Mouse (Mus musculus) MEL-GATA-1-ER (cell line): ENCODE data around the gene Mkln1.
"Not testable (repeated sequence)": the region's sequence is repeated elsewhere in the genome, so short reads cannot be mapped to it uniquely, and the experiment has no call there.

Experiments used
- DNase-seq: peaks from one replicate; pipeline ENCODE4 v3.0.0-alpha.2; 2012; ENCODE audit warnings: low read depth; ENCODE audit errors: extremely low read depth

The Mkln1 gene

DNA sequence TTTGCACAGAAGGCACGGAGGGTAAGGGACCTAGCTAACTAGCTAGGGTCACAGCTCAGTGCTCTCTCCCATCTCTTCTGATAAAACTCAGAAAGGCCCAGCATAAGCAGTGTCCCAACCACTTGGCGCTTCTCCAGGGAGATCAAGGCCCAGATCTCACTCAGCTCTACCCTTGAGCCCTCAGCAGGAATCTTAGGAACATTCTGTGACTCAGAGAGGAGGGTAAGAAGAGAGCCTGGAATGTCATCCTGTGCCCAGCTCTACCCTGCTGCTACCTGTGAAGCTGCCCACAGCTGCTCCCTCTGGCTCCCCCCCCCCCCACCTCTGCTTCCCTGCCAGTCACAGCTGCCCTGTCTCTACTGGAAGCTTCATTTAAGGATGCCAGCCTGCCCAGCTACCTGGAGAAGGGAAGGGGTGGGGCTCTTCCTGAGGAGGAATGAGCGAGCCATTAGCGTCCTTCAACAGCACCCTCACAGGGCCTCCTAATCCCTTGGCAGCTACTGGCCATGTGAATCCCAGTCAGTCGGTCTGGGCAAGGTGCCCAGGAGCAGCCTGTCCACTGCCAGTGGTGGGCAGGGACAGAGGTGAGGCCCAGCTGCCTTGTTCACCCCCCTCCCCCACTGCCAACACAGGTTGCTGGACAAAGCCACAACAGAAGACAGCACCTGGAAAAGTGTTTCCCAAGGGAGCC, 151.0 kb downstream of the Mkln1 start:
- no peak for DNase-seq

- DNase-seq, result no peak
Observed at GRCm38 (mm10) chr6:31550876-31551532, 152.5 kb downstream of the Mkln1 start.

GRCm38 (mm10) chr6:31556460-31557100, 158.0 kb downstream of the Mkln1 start:
- no peak for DNase-seq

DNA sequence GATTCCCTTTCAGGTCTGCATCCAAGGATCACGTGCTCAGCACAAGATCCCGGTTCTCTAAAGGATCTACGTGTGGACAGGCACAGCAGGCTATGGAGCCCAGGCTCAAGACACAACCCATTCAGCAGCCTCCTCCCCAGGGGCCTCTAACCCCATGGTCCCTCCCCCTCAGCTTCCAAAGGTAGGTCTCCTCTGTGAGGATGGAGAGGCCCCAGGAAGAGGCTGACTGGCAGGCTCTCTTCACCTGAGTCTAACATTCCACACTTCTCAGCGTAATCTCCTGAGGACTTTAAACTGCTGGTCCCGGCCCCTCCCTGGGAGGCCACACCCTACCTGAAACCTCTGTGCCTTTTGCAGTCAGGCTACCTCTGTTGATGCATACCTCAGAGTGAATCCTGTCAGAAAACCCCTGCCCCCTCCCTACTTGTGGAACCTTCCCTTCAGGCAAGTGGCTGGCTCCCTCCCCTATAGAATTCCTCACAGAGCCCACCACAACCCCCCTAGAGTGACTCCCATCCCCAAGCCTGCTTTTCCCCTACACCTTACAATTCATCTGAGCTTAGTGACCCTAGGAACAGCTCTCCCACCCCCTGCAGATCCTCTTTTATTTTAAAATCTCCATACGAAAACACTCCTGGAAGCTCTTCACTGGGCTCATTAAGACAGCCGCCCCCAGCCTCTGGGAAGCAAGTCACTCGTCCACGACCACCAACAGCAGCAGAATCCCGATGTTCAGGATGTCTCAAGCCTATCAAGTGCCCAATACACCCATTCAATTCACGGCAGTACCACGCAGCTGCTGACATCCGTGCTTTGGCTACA, 161.8 kb downstream of the Mkln1 start:
- DNase-seq, result no peak

- DNase-seq, result not testable (repeated sequence)
Observed at GRCm38 (mm10) chr6:31561948-31562347, 163.4 kb downstream of the Mkln1 start.

- DNase-seq, result no peak
Observed at GRCm38 (mm10) chr6:31562371-31563080, 164.0 kb downstream of the Mkln1 start.

DNA sequence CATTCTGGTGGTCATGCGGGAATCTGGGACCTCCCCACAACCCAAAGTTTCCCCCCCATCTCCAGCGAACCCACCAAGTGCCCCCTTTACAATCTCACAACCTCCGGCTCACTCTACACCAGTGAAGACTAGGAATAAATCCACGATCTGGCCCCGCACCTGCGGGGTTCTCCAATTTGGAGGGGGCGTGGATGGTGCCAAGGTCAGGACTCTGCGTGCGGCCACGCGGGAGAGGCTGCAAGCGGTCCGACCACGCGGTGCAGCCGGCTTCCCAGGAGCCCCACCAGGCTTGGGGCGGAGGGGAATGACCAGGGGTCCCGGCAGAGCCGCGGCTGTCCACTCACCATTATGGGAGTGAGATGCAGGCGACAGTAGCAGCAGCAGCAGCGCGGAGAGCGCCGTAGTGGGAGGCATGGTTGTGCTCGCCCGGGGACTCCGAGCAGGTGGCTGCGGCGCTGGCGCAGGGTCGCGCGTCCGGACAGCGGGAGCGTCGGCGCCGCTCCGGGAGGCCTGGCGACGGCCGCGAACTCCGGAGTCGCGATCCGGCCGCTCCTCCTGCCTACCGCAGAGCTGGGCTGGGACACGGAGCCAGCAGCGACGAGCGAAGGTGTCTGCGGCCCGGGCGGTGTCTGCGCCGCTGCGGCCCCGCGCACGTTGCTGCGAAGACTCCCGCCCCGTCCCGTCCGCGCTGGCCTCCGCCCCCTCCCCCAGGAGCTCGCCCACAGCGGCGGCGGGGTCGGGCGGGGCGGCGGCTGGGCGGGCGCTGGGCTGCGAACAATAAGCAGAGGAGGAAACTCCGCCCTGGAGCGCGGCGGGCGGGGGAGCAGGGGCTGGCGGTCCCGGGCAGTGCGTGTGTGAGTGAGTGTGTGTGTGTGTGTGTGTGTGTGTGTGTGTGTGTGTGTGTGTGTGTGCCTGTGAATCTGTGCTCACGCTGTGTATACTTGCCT, 165.0 kb downstream of the Mkln1 start, which contains the start of gene Podxl:
Gene Podxl, minus strand, starts transcription at position 747 of the 947 bp plus-strand sequence.
- no peak for DNase-seq

DNA sequence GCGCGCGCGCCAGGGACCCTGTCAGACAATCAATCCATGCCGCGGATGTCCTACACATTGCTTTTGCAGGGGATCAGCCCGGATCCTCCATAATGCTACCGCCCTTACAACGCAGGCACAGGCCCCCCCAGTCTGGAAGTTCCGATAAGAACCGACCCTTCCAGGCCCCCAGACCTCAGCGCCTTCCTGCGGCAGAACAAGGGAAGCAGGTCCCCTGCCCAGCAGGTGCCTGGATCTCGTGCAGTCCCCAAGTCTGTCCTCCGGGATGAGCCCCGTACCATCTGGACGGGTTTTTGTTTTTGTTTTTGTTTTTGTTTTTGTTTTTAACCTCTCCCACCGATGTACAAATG, 165.6 kb downstream of the Mkln1 start:
- no peak for DNase-seq

GRCm38 (mm10) chr6:31564901-31565391, 166.4 kb downstream of the Mkln1 start:
- no peak for DNase-seq
